Mouse (Mus musculus): ENCODE results near the gene P3h1.

Gene P3h1

DNA sequence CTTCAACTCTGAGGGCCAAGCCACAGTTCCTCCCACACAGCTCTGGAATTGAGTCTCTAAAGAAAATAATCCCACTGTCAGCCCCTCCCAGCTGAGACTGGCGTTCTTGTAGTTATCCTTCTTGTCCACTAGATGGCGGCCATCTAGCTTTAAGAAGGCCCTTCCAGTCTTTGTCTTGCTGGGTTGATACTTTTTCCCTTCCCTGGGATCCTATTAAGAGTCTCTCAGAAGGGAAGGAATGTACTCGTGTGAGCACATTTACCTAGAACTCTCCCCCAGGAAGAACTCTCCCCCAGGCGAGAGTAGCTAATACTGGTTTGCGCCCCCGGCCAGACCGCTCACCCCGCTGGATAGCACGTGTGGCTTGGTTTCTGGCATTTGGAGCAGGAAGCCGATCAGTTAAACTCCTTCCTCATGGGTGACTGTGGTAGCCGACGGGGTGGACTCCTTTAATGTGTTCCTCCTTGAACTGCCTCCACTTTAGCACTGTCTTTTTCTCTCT, 6.5 kb downstream of the P3h1 start:
- peak in 1 of 2 experiments; percentile 39 for DNase-seq

- DNase-seq, result peak in 1 of 2 experiments; percentile 72
These were observed 8.9 kb downstream of the P3h1 start for GRCm38 (mm10) chr4:119241664-119242063.

DNA sequence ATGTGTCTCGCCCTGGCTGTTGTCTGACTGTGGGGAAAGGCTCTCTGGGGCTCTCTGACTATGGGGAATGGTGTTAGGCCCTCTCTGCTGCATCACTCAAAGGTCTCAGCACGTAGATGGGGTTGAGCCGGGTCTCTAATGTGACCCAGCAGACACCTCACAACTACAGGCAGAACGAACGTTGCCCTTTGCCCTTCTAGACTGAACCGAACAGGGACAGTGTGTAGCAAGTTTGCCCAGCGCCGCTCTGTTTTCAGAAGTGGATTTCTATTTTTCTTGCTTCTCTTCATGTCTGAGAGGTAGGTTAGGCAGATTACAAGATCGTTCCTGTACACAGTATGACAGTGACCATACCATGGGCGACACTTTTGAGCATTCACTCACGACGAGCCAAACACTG, 9.9 kb downstream of the P3h1 start:
- DNase-seq, result peak in 1 of 2 experiments; percentile 51

DNA sequence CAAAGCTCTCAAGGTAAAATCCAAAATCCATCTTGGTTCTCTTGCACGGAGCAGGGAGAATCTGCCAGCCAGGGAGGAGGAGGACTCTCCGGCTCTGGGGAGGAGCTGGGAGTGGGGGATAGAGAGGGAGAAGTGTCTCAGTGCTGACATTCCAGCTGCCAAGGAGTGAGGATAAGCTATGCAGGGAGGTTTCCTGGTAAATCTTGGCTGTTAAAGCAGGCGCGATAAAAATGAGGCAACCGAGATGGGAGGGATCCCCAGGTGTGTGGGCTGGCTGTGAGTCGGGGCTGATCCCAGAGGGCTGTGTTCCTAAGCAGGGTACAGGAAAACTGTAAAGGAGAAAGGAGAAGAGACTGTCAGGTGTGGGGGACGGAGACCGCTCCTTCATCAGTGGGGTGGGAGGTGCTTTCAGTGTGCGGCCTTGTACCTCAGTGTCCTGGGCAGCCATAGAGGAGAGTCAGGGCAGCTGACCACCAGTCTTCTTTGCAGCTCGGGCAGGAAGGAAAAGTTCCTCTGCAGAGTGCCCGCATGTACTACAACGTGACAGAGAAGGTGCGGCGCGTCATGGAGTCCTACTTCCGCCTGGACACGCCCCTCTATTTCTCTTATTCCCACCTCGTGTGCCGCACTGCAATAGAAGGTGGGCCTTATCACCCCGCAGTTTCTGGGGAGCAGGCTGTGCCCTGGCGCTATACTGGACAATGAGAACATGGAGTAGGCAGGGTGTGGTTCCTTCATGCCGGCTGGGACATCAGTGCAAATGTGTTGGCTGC, 11.9 kb downstream of the P3h1 start:
- DNase-seq, result no peak

DNA sequence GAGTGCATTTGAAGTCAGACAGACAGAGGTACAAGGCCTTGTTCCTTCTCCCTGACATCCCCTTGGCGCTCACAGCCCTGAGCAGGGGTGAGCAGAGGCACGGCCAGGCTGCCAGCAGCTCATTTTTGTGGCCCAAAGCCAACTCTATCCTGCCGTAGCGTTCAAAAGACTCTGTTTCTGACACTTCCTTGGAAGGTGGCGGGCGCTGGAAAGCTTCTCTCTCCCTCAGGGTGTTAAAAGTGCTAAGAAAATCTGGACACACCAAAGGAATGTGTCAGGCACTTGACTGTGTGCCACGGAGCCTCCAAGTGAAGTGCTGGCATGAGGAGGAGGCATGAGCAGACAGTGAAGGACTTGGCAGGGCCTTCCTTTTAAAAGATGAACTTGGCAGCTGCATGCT, 12.8 kb downstream of the P3h1 start:
- DNase-seq, result peak in 1 of 2 experiments; percentile 56

DNA sequence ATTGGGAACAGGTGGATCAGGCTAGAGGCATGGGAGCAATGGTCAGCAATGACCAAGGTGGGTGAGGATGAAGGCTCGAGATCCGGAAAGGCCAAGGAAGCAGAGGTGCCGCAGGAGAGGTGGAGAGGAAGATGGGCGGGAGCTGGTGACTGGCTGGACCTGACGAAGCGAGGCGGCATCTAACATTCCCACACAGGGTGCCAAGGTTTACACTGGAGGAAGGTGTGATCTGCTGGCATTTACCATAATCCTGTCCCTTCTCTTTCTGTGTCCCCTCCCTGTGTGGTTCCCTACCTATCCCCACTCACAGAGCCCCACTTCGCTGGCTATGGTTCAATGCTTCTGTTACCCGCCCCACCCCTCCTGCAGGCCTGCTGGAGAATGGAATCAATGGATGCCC, 13.2 kb downstream of the P3h1 start:
- DNase-seq, result no peak

DNA sequence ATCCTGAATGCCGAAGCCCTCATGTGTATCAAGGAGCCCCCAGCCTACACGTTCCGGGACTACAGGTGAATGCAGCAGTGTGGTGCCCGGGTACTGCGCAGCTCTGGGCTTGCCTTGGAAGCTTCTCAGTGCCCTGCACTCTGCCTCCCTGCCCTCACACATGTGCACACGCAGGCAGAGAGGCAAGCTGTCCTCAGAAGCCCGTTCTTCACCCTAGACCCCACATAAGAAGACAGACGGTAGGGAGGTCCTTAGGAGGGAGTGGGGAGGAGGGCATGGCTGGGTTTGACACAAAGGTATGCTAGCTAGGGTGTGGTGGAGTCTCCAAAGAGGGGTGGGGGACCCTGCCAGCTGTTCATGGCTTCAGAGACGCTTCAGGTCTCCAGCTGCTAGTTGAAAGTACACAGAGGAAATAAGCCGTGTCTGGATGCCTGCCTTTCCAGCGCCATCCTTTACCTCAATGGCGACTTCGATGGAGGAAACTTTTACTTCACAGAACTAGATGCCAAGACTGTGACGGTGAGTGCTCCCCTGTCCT, 14.0 kb downstream of the P3h1 start:
- DNase-seq, result no peak

GRCm38 (mm10) chr4:119247462-119248235, 14.9 kb downstream of the P3h1 start:
- peak; percentile 80 to 94 for DNase-seq

- peak in 1 of 2 experiments; percentile 60 for DNase-seq
These were observed 15.8 kb downstream of the P3h1 start for GRCm38 (mm10) chr4:119248407-119248965.

DNA sequence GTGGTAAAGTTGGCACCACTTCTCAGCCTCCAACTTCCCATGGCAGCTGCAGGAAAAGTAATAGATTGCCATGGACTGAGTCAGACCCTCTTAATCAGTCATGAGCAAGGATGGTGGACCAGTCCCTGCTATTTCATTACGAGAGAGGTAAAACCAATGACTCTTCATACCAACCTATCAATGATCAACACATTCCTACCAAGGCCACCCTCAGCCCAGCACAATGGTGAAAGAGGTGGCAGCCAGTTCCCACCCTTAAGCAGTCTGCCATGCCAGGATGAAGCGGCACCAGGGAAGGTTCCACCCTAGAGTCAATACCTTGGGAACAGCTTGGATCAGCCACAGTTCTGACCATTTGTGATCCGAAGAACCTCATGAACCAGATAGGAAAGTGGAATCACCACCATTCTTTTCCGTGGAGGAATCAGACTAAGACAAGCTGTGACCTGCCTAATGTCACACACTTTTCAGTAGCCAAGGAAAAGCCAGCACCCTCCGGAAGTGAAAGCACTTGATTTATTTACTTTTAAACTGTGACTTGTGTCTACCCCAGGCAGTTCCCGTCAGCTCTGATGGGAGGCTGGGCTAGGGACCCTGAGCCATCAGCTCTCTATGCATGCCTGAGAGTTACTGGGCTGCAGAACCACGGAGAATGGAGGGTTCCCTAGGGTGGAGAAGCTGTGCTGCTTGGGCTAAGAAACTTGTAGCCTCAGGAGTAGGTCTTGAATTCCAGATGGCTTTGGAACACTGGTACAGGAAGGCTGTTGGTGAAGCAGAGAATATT, 19.5 kb downstream of the P3h1 start:
- no peak for DNase-seq

GRCm38 (mm10) chr4:119254012-119254618, 21.4 kb downstream of the P3h1 start:
- peak; percentile 58 to 63 for DNase-seq

- DNase-seq, result peak in 1 of 2 experiments; percentile 34
These were observed 22.6 kb downstream of the P3h1 start, which contains the start of gene Cldn19 for GRCm38 (mm10) chr4:119255351-119255750. Gene Cldn19, plus strand, starts transcription at chr4:119255414.

DNA sequence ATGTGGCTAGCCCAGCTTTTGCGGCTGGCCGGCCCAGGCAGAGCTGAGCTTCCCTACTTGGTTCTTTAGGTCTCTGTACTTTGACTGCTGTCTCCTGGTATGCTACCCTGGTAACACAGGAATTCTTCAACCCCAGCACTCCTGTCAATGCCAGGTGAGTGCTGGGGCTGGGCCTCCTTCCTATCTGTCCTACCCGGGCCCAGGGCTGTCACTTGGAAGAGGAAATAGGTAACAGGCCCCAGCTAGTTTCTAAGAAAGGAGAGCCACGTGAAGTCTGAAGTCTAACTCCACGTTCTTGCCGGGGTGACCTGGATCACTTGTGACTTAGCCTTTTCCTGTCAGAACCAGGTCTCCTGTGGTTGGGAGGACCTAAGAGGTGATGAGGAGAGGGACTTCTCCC, 24.4 kb downstream of the P3h1 start:
- DNase-seq, result peak in 1 of 2 experiments; percentile 52

DNA sequence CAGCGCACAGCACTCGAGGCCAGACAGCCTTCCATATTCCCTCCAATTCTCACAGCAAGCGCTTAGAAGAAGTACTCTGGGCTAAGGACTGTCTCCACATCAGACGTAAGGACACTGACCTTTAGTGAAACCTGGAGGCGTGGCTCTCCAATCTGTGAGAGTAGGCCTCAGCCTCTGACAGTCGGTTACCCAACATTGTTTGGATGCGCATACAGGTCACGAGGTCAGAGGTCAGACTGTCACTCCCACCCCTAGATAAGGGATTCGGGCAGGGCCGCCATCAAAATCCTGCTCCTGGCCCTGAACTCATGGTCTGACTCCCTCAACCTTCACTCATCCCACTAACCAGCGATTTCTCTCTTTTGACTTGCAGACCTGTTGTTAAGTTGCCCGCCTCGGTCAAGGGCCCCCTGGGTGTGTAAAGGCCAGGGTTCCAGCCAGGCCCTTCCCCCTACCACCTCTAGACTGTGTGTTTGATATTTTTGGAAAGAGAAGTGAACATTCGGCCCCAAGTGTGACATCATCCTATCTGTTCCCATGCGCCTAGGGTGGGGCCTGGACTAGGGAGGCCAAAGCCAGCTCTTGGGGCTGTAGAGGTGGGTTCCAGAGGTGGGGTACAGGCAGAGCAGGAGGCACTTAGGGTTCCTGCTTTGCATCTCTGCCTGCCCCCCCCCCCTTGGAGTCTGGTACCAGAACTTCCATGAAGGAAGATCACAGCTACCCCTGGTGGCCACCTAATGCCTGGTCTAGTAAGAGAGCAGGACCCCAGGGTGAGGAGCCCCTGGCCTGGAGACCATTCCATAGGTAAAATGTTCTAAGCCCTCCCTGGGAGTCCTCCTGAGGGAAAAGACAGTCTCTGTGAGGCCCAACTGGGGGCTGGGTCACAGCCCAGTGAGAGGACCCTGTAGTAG, 26.9 kb downstream of the P3h1 start:
- peak in 1 of 2 experiments; percentile 35 for DNase-seq

DNA sequence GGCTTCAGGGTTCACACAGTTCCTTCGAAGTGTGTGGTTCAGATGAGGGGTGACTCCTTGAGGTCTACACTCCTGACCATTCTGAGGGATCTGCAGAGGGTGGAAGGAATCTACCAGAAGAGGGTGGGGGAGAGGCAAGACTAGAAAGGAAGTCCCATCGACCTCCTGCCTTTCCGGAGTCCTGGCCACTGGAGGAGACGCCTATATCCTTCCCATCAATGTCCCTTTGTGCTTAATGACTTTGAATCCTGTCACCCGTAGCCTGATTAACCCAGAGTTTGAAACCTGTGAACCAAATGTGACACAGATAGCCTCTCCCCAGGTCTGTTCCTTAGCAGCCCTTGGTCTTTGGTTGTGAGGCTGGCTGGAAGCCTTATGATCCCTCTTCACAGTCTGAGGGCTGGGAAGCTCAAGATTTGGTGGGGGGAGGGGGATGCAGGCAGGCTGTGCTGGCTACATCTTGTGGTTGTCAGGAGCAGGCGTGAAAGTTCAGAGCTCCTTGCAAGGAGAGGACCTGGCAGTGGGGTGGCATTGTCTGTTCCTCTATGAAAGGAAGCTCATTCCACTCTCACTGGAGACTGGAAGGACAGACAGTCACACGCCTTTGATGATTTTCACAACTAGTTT, 28.5 kb downstream of the P3h1 start:
- no peak for DNase-seq

- DNase-seq, result no peak
These were observed 29.8 kb downstream of the P3h1 start for GRCm38 (mm10) chr4:119262483-119262882.

DNA sequence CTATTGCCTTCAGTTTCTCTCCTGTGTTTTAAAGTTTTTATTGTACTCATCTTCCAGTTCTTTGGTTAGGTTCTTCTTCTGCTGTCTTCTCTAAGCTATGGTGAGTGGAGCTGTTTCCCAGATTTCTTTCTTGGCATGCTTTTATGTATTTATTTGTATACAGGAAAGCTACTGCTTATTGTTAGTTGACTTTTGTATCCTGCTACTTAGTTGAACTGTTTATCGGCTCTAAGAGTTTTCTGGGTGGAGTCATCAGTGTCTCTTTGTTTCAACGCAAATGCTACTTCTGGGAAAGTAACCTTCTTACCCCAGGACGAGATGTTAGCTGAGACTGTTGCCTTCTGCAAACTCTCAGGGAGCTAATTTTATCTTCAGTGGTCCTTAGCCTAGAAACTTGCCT, 30.7 kb downstream of the P3h1 start:
- no peak for DNase-seq

DNA sequence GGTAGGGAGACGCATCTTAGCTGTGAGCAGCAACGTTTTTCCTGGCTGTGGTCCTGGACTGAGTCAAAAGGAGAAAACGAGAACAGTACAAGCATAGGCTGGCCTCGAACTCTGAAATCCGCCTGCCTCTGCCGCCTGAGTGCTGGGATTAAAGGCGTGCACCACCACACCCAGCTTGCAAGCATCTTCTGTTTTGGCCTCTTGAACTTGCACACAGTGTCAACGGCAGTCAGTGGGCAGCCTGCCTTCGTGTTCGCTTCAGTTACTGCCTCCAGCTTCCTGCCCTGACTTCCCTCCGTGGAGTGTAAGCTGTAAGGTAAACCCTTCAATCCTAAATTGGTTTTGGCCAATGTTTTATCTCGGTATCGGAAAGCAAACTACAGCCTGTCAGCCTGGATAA, 33.9 kb downstream of the P3h1 start:
- DNase-seq, result no peak

GRCm38 (mm10) chr4:119274627-119275026, 41.9 kb downstream of the P3h1 start:
- DNase-seq, result peak in 1 of 2 experiments; percentile 49

DNA sequence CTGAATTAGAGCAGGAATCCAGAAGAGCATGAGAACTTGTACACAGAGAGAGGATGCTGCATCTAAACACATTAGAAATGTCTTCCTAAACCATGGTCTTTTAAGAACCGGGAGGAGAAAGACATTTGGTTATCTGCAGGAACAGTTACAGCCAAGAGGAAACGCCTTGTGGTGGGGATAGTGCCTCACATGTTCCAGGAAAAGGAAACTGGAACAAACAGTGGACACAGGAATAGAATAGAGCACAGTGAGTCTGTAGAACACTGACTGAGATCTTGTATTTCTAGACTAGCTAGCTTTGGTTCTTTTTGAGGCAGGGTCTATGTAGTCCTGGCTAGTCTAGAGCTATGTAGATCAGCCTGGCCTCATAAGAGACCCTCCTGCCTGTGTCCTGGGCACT, 42.5 kb downstream of the P3h1 start:
- DNase-seq, result peak in 1 of 2 experiments; percentile 56
